In genomic region chr8:119997266-119997665, GRCm38 (mm10) we compare ENCODE assay signal across 23 mouse cellular contexts.
"Had no signal": no experiment of that assay in that cellular context is flagged by ENCODE, and none has a peak within 500 bp of the region (broad histone marks: within the 10 kb centered on the region; RNA-seq: fewer than 3 reads in every experiment).

No protein-coding gene starts in this region.

- H3K9me3 ChIP-seq: heart, embryonic 13.5 days; heart, embryonic 15.5 days; intestine, embryonic 15.5 days; kidney, embryonic 15.5 days; limb, embryonic 13.5 days; limb, embryonic 15.5 days; liver, embryonic 12.5 days had no signal

- H3K9ac ChIP-seq: heart, embryonic 13.5 days; heart, embryonic 15.5 days; hindbrain, embryonic 14.5 days; intestine, embryonic 15.5 days; kidney, embryonic 15.5 days; limb, embryonic 13.5 days; limb, embryonic 15.5 days; liver, embryonic 12.5 days; liver, embryonic 14.5 days had no signal

- H3K27ac ChIP-seq: heart, embryonic 13.5 days; heart, embryonic 15.5 days; hindbrain, embryonic 14.5 days; intestine, embryonic 15.5 days; kidney, embryonic 15.5 days; kidney, postnatal 0 days; layer of hippocampus, adult 2 months; left cerebral cortex, adult 2 months; limb, embryonic 13.5 days; limb, embryonic 15.5 days; liver, embryonic 12.5 days; liver, embryonic 14.5 days had no signal

- H3K4me1 ChIP-seq: liver, embryonic 12.5 days had no signal

- DNase-seq: gastrocnemius, postnatal 25 days; heart, postnatal 14 days; heart, postnatal 4 days; kidney, adult 18-20 months; kidney, adult 9 months; kidney, postnatal 14 days had no signal

- H3K4me3 ChIP-seq: heart, embryonic 13.5 days; heart, embryonic 15.5 days; intestine, embryonic 15.5 days; kidney, embryonic 15.5 days; layer of hippocampus, adult 2 months; left cerebral cortex, adult 2 months; limb, embryonic 13.5 days; limb, embryonic 15.5 days; liver, embryonic 12.5 days had no signal

- H3K4me2 ChIP-seq: heart, embryonic 11.5 days; heart, embryonic 13.5 days; heart, embryonic 15.5 days; hindbrain, embryonic 14.5 days; intestine, embryonic 15.5 days; kidney, embryonic 15.5 days; limb, embryonic 13.5 days; limb, embryonic 15.5 days; liver, embryonic 12.5 days had no signal

- H3K36me3 ChIP-seq: heart, embryonic 13.5 days; heart, embryonic 15.5 days; intestine, embryonic 15.5 days; kidney, embryonic 15.5 days; limb, embryonic 13.5 days; limb, embryonic 15.5 days; liver, embryonic 12.5 days had no signal

- ATAC-seq: forebrain, embryonic 16.5 days; hindbrain, embryonic 16.5 days; inflammation-experienced regulatory T-cells, adult 6 months; intestine, embryonic 15.5 days; intestine, postnatal 0 days; liver, embryonic 12.5 days had no signal
